18 mouse cellular contexts compared by ENCODE assay signal in genomic region chr9:63714572-63714971, GRCm38 (mm10).
"Had no signal": no experiment of that assay in that cellular context is flagged by ENCODE, and none has a peak within 500 bp of the region (broad histone marks: within the 10 kb centered on the region; RNA-seq: fewer than 3 reads in every experiment).

No protein-coding gene starts in this region.

- H3K9me3 ChIP-seq: neural tube, embryonic 12.5 days had no signal

- H3K9ac ChIP-seq: limb, embryonic 12.5 days; liver, embryonic 14.5 days; neural tube, embryonic 12.5 days had no signal

- H3K4me3 ChIP-seq: layer of hippocampus, adult 2 months; limb, embryonic 12.5 days; midbrain, embryonic 10.5 days; myocyte; neural tube, embryonic 12.5 days had no signal

- H3K4me2 ChIP-seq: limb, embryonic 12.5 days; neural tube, embryonic 12.5 days had no signal

- DNase-seq: kidney, adult 9 months; kidney, postnatal 10 days; kidney, postnatal 4 days; liver; lung, adult 2 months; lung, postnatal 10 days; lung, postnatal 4 days; midbrain, embryonic 14.5 days; retina, postnatal 1 day; right cerebral cortex, postnatal 14 days; thymus, adult 2 months; thymus, postnatal 25 days had no signal

- H3K27ac ChIP-seq: layer of hippocampus, adult 2 months; limb, embryonic 12.5 days; liver, embryonic 14.5 days; midbrain, embryonic 10.5 days; neural tube, embryonic 12.5 days had no signal

- H3K27me3 ChIP-seq: limb, embryonic 12.5 days; neural tube, embryonic 12.5 days had no signal
